Mouse (Mus musculus) liver, embryonic 11.5 days (tissue): ENCODE data around the gene Entr1. TPM values are rescaled to one million over a fixed set of nuclear protein-coding genes. Genes with fewer than 3 reads are reported as not detected.

Experiments used
- ATAC-seq: fragments of 200-750 bp; cut with Nextera tagmentation; replicated peaks from 2 replicates; pipeline ENCODE4 v1.8.0; 2017; ENCODE audit warnings: moderate number of reproducible peaks, mild to moderate bottlenecking, moderate TSS enrichment, moderate library complexity; ENCODE audit not compliant: low FRiP score
- DNase-seq: peaks from one replicate; pipeline ENCODE4 v3.0.0-alpha.2; 2017; ENCODE audit warnings: low spot score
- H3K27ac ChIP-seq: fragments of 300-500 bp; sonication (generic); 2 replicates; pipeline ENCODE4 v1.5.1; 2014; ENCODE audit warnings: mild to moderate bottlenecking, low read depth, low read length, control low read depth
- H3K27me3 ChIP-seq: fragments of 300-500 bp; sonication (generic); replicated peaks from 2 replicates; pipeline ENCODE4 v1.6.1; 2014; ENCODE audit warnings: low read length, mixed read lengths; ENCODE audit not compliant: control insufficient read depth, insufficient read depth
- H3K36me3 ChIP-seq: fragments of 300-500 bp; sonication (generic); 2 replicates; pipeline ENCODE4 v1.6.1; 2014; ENCODE audit warnings: mild to moderate bottlenecking, low read length, moderate library complexity, mixed read lengths; ENCODE audit not compliant: control insufficient read depth, insufficient read depth
- H3K4me1 ChIP-seq: fragments of 300-500 bp; sonication (generic); replicated peaks from 2 replicates; pipeline ENCODE4 v1.6.1; 2014; ENCODE audit warnings: low read length, mixed read lengths; ENCODE audit not compliant: control insufficient read depth, insufficient read depth
- H3K4me2 ChIP-seq: fragments of 300-500 bp; sonication (generic); 2 replicates; pipeline ENCODE4 v1.6.1; 2014; ENCODE audit warnings: mild to moderate bottlenecking, control low read depth, moderate library complexity
- H3K4me3 ChIP-seq: fragments of 300-500 bp; sonication (generic); 2 replicates; pipeline ENCODE4 v1.5.1; 2014; ENCODE audit warnings: low read depth, low read length, control low read depth
- H3K9ac ChIP-seq: fragments of 300-500 bp; sonication (generic); 2 replicates; pipeline ENCODE4 v1.6.1; 2014; ENCODE audit warnings: low read depth, low read length, control low read depth
- H3K9me3 ChIP-seq: fragments of 300-500 bp; sonication (generic); 2 replicates; pipeline ENCODE4 v1.6.1; 2016; ENCODE audit warnings: low read length, inconsistent platforms, mixed read lengths; ENCODE audit not compliant: control insufficient read depth
- WGBS: fragments of 180-500 bp; shearing (Covaris S2); extraction: QIAGEN DNeasy Blood & Tissue Kit; methylation state at CpG from one replicate; pipeline ENCODE4 v1.1.7; 2014; 5-methylcytosine and 5-hydroxymethylcytosine counted together
- polyA plus RNA-seq: library from polyadenylated mRNA; unstranded; fragments of >200 nt; fragmentation: Nextera tagmentation; extraction: Ambion mirVana; gene quantifications from 2 replicates; pipeline ENCODE4 v1.2.1, GENCODE M21; 2014

Entr1 gene
- polyA plus RNA-seq, 1 experiment from 2014 or later: 94.4 TPM

DNA sequence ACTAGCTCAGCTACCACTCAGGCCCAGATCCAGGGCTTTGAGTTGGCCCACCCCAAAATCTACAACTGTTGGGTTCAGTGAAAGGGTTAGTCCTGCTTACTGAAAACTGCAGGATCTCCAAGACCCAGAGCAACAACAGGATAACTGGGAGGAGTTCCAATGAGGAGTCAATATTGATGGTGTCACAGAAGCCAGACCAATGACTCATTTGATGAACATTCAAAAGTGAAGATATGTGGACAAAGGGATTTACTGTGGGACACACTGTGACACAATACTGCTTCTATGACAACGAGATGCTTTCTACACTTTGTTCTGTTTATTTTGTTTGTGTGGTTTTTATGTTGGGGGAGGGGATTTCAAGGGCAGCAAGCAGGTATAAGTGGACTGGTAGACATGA, 29.0 kb upstream of the Entr1 start:
- H3K27ac ChIP-seq: no peak overlapping the region
- H3K9ac ChIP-seq: no peak overlapping the region
- ATAC-seq (no peak), DNase-seq (no peak)
- no peaks in the 10 kb centered on the region for H3K27me3 ChIP-seq
- WGBS: 77% methylated on average over 1 of the region's 1 CpGs
- peaks cover 34% of the 10 kb centered on the region for H3K36me3 ChIP-seq
- H3K4me2 ChIP-seq: no peak overlapping the region
- H3K4me1 ChIP-seq: no peaks in the 10 kb centered on the region
- no peaks in the 10 kb centered on the region for H3K9me3 ChIP-seq
- H3K4me3 ChIP-seq: no peak overlapping the region

DNA sequence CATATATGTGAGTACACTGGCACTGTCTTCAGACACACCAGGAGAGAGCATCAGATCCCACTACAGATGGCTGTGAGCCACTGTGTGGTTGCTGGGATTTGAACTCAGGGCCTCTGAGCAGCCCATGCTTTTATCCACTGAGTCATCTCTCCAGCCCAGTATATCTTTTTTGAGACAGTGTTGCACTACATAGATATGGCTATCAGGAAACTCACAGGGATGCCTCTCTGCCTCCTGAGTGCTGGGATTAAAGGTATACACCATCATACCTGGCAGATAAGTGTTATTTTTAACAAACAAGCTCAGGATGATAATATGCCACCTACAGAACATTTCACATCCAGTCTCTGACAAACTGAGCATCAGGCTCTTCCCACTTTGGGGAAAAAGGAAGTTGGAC, 27.9 kb upstream of the Entr1 start:
- Histone ChIP-seq H3K27ac (no peak overlapping the region), H3K36me3 (peaks cover 29% of the 10 kb centered on the region), H3K9me3 (no peaks in the 10 kb centered on the region), H3K4me1 (no peaks in the 10 kb centered on the region), H3K27me3 (no peaks in the 10 kb centered on the region), H3K9ac (no peak overlapping the region), H3K4me3 (no peak overlapping the region), H3K4me2 (no peak overlapping the region)
- ATAC-seq: peak; percentile 71
- no peak for DNase-seq

DNA sequence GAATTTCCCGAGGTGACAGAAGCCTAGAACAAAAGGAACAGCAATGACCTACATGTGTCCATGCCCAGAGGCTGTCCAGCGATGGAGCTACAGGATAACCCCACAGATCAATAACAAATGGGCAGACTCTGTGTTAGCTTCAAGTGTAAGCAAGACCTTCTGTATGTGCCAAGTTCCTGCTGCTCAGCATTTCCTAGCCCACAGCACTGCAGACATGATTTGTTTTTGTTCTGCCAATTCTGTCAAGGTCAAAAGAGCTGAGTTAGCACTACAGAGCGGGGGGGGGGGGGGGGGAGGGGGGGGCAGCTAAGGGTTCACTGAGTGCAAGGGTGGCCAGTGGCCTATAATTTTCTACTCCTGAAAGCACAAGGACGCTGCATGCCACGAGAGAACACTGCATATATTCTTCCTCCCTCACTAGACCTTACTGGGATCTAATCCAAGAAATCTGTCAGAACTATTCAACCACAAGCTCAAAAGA, 21.9 kb upstream of the Entr1 start:
- Histone ChIP-seq H3K4me1 (peaks cover 24% of the 10 kb centered on the region), H3K27me3 (no peaks in the 10 kb centered on the region), H3K27ac (no peak overlapping the region), H3K4me3 (no peak overlapping the region), H3K9me3 (no peaks in the 10 kb centered on the region), H3K4me2 (no peak overlapping the region), H3K36me3 (peaks cover 31% of the 10 kb centered on the region), H3K9ac (no peak overlapping the region)
- DNase-seq: no peak
- ATAC-seq: no peak
- 84% methylated on average over 4 of the region's 5 CpGs for WGBS

DNA sequence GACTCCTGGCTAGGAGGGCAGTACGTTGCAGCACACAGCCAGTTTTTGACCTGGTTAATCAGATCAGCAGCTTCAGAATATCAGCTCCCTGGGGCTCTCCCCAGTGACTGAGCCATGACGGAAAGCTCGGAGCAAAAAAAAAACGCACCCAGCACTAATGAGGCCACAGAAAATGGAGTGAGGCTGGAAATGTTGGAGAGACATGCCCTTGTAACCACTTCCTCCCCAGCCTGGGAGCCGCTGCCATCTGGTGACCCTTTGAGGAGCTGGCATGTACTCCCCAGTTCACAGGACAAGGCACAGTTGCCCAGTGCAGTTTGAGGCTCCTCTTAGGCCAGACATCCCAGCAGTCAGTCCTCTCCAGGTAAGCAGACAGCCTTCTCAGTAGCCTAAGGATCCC, 21.0 kb upstream of the Entr1 start:
- DNase-seq (no peak), ATAC-seq (no peak)
- Histone ChIP-seq H3K9ac (no peak overlapping the region), H3K4me1 (peaks cover 30% of the 10 kb centered on the region), H3K27ac (no peak overlapping the region), H3K36me3 (peaks cover 33% of the 10 kb centered on the region), H3K4me3 (no peak overlapping the region), H3K27me3 (no peaks in the 10 kb centered on the region), H3K9me3 (no peaks in the 10 kb centered on the region), H3K4me2 (no peak overlapping the region)
- WGBS: 81% methylated on average over 5 of the region's 5 CpGs

DNA sequence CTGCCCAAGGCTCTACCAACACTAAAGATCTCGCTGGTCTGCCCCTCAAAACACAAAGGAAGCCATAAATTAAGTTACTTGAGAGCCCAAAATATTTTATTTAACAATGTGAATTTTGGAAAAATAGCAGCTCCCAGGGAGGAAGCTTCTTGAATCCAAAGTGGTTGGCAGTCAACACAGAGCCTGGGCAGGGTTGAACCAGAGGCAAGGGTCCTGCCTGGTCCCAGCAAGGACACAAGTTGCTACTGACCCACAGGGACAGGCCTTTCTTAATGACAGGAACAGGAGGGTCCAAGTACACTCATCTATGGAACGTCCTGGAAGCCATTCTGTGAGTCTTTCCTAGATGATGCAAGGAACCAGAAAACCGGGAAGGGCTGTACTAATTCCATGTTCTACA, 20.2 kb upstream of the Entr1 start:
- Histone ChIP-seq H3K9me3 (no peaks in the 10 kb centered on the region), H3K9ac (peak overlapping the region; percentile 94; the same call in 1 of the 2 replicates), H3K36me3 (peaks cover 31% of the 10 kb centered on the region), H3K4me2 (peak overlapping the region; percentile 99), H3K27me3 (no peaks in the 10 kb centered on the region), H3K27ac (no peak overlapping the region), H3K4me1 (peaks cover 30% of the 10 kb centered on the region), H3K4me3 (peak overlapping the region; percentile 94)
- ATAC-seq: no peak
- WGBS: 59% methylated on average over 3 of the region's 3 CpGs
- DNase-seq: no peak

DNA sequence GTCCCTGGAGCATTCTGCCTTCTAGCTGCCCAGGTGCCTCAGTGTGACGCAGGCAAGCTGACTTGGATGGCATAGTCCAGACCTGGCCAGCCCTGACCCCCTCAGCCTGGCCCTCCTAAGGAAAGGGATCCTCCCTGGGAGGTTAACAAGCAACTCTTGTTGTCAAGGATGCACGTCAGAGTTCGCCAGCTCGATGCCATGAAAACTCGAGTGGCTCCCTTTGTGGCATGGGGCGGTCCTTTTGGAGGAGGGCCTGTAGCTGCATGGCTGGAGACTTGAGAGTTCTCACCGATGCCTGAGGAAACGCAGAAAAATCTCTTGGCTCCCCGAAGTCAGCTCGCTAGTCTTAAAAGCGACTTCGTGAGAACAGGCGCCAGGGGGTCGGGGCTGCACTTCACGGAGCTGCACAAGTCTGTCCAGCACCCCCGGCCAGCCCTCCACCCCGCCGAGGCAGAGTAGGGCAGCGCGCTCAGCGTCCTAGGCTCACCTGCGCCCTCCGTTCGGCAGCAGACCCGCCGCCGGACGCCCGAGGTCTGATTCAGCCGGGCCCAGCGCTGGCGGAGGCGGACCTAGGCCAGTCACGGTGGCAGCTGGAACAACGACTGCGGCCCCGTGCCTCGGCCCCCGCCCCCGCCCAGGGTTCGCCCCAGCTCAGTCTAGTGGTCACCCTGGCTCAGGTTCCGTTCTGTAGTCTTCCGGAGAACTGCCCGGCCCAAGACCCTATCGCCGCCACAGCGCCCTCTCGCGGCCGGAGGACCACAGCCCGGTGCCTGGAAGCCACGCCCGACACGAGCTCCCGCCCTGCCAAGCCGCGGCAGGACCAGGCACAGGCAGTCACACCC, 19.6 kb upstream of the Entr1 start, which contains the start of gene Inpp5e:
Inpp5e (minus strand) TSS at position 689 of the 842 bp plus-strand sequence.
- peak; percentile 95 for ATAC-seq
- H3K4me1 ChIP-seq: peaks cover 30% of the 10 kb centered on the region
- DNase-seq: peak; percentile 100
- H3K9ac ChIP-seq: peak within 1 kb of the TSS; percentile 94
- H3K4me2 ChIP-seq: peak within 1 kb of the TSS; percentile 99
- H3K27me3 ChIP-seq: no peaks in the 10 kb centered on the region
- peaks cover 30% of the 10 kb centered on the region for H3K36me3 ChIP-seq
- H3K27ac ChIP-seq: peak within 1 kb of the TSS; percentile 78
- peak within 1 kb of the TSS; percentile 94 for H3K4me3 ChIP-seq
- no peaks in the 10 kb centered on the region for H3K9me3 ChIP-seq
- WGBS: 1% methylated on average over 57 of the region's 57 CpGs

DNA sequence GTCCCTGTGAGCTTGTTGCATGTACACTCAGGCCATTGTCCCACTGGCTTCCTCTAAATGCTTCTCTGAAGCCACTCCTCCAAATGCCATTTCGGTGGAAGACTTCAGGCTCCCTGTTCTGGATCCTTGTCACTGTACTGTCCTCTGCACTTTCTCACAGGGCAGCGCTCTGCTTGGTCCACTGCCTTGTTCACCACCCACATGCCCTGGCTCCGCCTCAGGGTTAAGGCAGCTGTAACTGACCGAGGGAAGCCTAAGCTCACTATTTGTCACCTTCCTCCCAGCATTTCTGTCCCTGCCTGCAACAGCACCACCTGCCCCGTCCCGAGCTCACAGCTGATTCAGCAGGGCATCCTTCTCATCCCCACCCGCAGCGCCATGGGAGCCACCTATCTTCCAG, 14.2 kb upstream of the Entr1 start:
- DNase-seq (no peak), ATAC-seq (no peak)
- H3K9me3 ChIP-seq: no peaks in the 10 kb centered on the region
- no peak overlapping the region for H3K9ac ChIP-seq
- H3K4me1 ChIP-seq: peaks cover 36% of the 10 kb centered on the region
- whole genome bisulfite sequencing: 77% methylated on average over 8 of the region's 8 CpGs
- H3K27ac ChIP-seq: no peak overlapping the region
- no peak overlapping the region for H3K4me3 ChIP-seq
- H3K4me2 ChIP-seq: no peak overlapping the region
- no peaks in the 10 kb centered on the region for H3K27me3 ChIP-seq
- H3K36me3 ChIP-seq: peaks cover 39% of the 10 kb centered on the region

DNA sequence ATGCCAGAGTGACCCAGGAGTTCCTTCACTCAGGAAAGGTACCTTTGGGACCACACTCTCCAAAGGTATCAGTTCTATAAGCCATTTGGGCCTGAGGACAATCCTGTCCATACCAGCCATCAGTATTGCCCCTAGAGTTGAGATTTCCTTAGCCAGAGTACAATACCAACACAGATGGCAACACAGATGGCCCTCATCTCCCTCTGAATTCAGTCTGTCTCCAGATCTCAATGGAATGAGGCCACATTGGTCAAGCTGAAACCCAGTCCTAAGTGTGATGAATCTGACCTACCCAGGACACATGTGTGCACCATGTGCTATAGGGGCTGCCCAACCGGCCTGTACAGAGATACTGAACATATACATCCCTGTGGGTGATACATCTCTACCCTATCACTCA, 13.1 kb upstream of the Entr1 start:
- no peak for ATAC-seq
- 88% methylated on average over 1 of the region's 1 CpGs for WGBS

DNA sequence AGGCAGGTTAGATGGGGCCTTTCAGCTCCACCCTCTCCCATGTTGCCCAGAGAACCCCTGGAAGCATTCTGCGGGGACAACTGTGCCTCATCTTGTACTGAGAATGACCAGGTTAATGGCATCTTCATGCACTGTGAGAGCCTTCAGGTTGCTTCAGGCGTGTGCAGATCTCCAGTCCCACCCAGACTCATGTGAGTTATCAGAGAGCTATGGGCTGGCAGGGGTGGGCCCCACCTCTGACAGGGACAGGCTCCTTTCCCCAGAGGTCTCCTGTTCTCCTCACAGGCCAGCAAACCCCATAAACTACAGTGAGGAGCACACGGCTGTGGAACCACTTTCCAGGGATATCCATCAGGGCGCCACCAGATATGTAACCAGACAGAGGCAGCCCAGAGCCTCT, 11.9 kb upstream of the Entr1 start:
- Histone ChIP-seq H3K4me3 (no peak overlapping the region), H3K9ac (no peak overlapping the region), H3K4me1 (peaks cover 15% of the 10 kb centered on the region), H3K27me3 (no peaks in the 10 kb centered on the region), H3K27ac (no peak overlapping the region; the same call in 1 of the 2 replicates), H3K4me2 (no peak overlapping the region), H3K9me3 (no peaks in the 10 kb centered on the region), H3K36me3 (peaks cover 52% of the 10 kb centered on the region)
- DNase-seq: no peak
- peak; percentile 73 for ATAC-seq
- 82% methylated on average over 4 of the region's 4 CpGs for WGBS

More for the DNA sequence above, 13.1 kb upstream of the Entr1 start:
- no peak overlapping the region for H3K9ac ChIP-seq
- no peak overlapping the region for H3K4me3 ChIP-seq
- H3K27ac ChIP-seq: no peak overlapping the region
- H3K27me3 ChIP-seq: no peaks in the 10 kb centered on the region
- peaks cover 46% of the 10 kb centered on the region for H3K36me3 ChIP-seq
- H3K4me1 ChIP-seq: peaks cover 26% of the 10 kb centered on the region
- H3K4me2 ChIP-seq: no peak overlapping the region
- H3K9me3 ChIP-seq: no peaks in the 10 kb centered on the region
- DNase-seq: no peak
